Mouse (Mus musculus) stomach, embryonic 16.5 days (tissue): ENCODE measurements at regions not wholly inside any gene's neighbourhood (a gene's known extent, or its start where the extent isn't known, plus 50 kb on each side); places are given as distances from the start of the nearest gene placed in this dataset.

ENCODE experiments used
- ATAC-seq: fragments of 200-750 bp; cut with Nextera tagmentation; 2 replicates; pipeline ENCODE4 v1.8.0; 2017; ENCODE audit warnings: moderate number of reproducible peaks, moderate TSS enrichment; ENCODE audit not compliant: insufficient read depth, low FRiP score
- H3K27ac ChIP-seq: fragments of 300-500 bp; sonication (generic); 2 replicates; pipeline ENCODE4 v1.5.1; 2014; ENCODE audit warnings: low read length
- H3K27me3 ChIP-seq: fragments of 300-500 bp; sonication (generic); 2 replicates; pipeline ENCODE4 v1.6.1; 2014; ENCODE audit warnings: low read length, control low read depth, mixed read lengths; ENCODE audit not compliant: control insufficient read depth, insufficient read depth
- H3K36me3 ChIP-seq: fragments of 300-500 bp; sonication (generic); 2 replicates; pipeline ENCODE4 v1.6.1; 2014; ENCODE audit warnings: low read length; ENCODE audit not compliant: control insufficient read depth, insufficient read depth
- H3K4me1 ChIP-seq: fragments of 300-500 bp; sonication (generic); 2 replicates; pipeline ENCODE4 v1.6.1; 2014; ENCODE audit warnings: low read length, control low read depth, mixed read lengths; ENCODE audit not compliant: control insufficient read depth, insufficient read depth
- H3K4me2 ChIP-seq: fragments of 300-500 bp; sonication (generic); 2 replicates; pipeline ENCODE4 v1.6.1; 2014; ENCODE audit warnings: low read depth, low read length, mixed read lengths
- H3K4me3 ChIP-seq: fragments of 300-500 bp; sonication (generic); replicated peaks from 2 replicates; pipeline ENCODE4 v1.5.1; 2014; ENCODE audit warnings: mild to moderate bottlenecking, low read length
- H3K9ac ChIP-seq: fragments of 300-500 bp; sonication (generic); 2 replicates; pipeline ENCODE4 v1.6.1; 2014; ENCODE audit warnings: low read length
- H3K9me3 ChIP-seq: fragments of 300-500 bp; sonication (generic); replicated peaks from 2 replicates; pipeline ENCODE4 v1.6.1; 2016; ENCODE audit warnings: low read length, control low read depth; ENCODE audit not compliant: control insufficient read depth
- WGBS: fragments of 180-500 bp; shearing (Covaris S2); extraction: QIAGEN DNeasy Blood & Tissue Kit; methylation state at CpG from one replicate; pipeline ENCODE4 v1.1.7; 2014; 5-methylcytosine and 5-hydroxymethylcytosine counted together

- peak overlapping the region; percentile 52; the same call in 1 of the 2 replicates for H3K27ac ChIP-seq
- no peaks in the 10 kb centered on the region for H3K36me3 ChIP-seq
- H3K4me3 ChIP-seq, result no peak overlapping the region
- no peak overlapping the region for H3K4me2 ChIP-seq
- H3K9ac ChIP-seq, result no peak overlapping the region
- WGBS, result 46% methylated on average over 4 of the region's 4 CpGs
- no peak for ATAC-seq
- H3K9me3 ChIP-seq, result no peaks in the 10 kb centered on the region
- H3K27me3 ChIP-seq, result no peaks in the 10 kb centered on the region
- H3K4me1 ChIP-seq, result 0 out of 2 replicates have a peak, but pooled peaks cover 4% of the 10 kb centered on the region
These were observed 196.4 kb upstream of the Dcn start for GRCm38 (mm10) chr10:97282841-97283496.

GRCm38 (mm10) chr10:97304791-97305355 lies 174.5 kb upstream of the Dcn start:
- Histone ChIP-seq H3K27me3 (no peaks in the 10 kb centered on the region), H3K27ac (no peak overlapping the region), H3K4me3 (no peak overlapping the region), H3K4me1 (no peaks in the 10 kb centered on the region), H3K36me3 (no peaks in the 10 kb centered on the region), H3K9ac (no peak overlapping the region), H3K9me3 (no peaks in the 10 kb centered on the region), H3K4me2 (no peak overlapping the region)
- no peak for ATAC-seq
- 59% methylated on average over 3 of the region's 3 CpGs for WGBS

GRCm38 (mm10) chr10:97309580-97309979 lies 169.8 kb upstream of the Dcn start:
- WGBS, result 57% methylated on average over 5 of the region's 5 CpGs
- H3K4me2 ChIP-seq, result no peak overlapping the region
- H3K9me3 ChIP-seq, result no peaks in the 10 kb centered on the region
- no peaks in the 10 kb centered on the region for H3K36me3 ChIP-seq
- no peak overlapping the region for H3K4me3 ChIP-seq
- ATAC-seq, result 0 out of 2 replicates have a peak, but pooled peaks have one; percentile 39
- no peak overlapping the region for H3K27ac ChIP-seq
- no peak overlapping the region for H3K9ac ChIP-seq
- no peaks in the 10 kb centered on the region for H3K27me3 ChIP-seq
- H3K4me1 ChIP-seq, result peaks cover 6% of the 10 kb centered on the region; the same call in 1 of the 2 replicates

- H3K9ac ChIP-seq, result peak overlapping the region; percentile 66
These were observed 166.9 kb upstream of the Dcn start for GRCm38 (mm10) chr10:97312509-97312908.

GRCm38 (mm10) chr10:97312978-97313377 lies 166.4 kb upstream of the Dcn start:
- WGBS, result under 1% methylated on average over 17 of the region's 17 CpGs
- Histone ChIP-seq H3K27ac (peak overlapping the region; percentile 95), H3K36me3 (no peaks in the 10 kb centered on the region), H3K4me2 (peak overlapping the region; percentile 62), H3K27me3 (no peaks in the 10 kb centered on the region), H3K9me3 (no peaks in the 10 kb centered on the region), H3K4me3 (peak overlapping the region; percentile 48), H3K9ac (peak overlapping the region; percentile 66), H3K4me1 (peaks cover 6% of the 10 kb centered on the region)
- ATAC-seq, result peak; percentile 89

More at GRCm38 (mm10) chr10:97312509-97312908, 166.9 kb upstream of the Dcn start:
- H3K36me3 ChIP-seq, result no peaks in the 10 kb centered on the region
- peak overlapping the region; percentile 48 for H3K4me3 ChIP-seq
- no peaks in the 10 kb centered on the region for H3K9me3 ChIP-seq
- peaks cover 6% of the 10 kb centered on the region for H3K4me1 ChIP-seq
- peak overlapping the region; percentile 95 for H3K27ac ChIP-seq
- peak overlapping the region; percentile 62 for H3K4me2 ChIP-seq
- WGBS, result 14% methylated on average over 12 of the region's 12 CpGs
- ATAC-seq, result no peak
- no peaks in the 10 kb centered on the region for H3K27me3 ChIP-seq

- peak overlapping the region; percentile 66 for H3K9ac ChIP-seq
- peaks cover 6% of the 10 kb centered on the region for H3K4me1 ChIP-seq
- peak overlapping the region; percentile 95 for H3K27ac ChIP-seq
- H3K9me3 ChIP-seq, result no peaks in the 10 kb centered on the region
- under 1% methylated on average over 13 of the region's 13 CpGs for WGBS
- H3K36me3 ChIP-seq, result no peaks in the 10 kb centered on the region
- no peaks in the 10 kb centered on the region for H3K27me3 ChIP-seq
- peak overlapping the region; percentile 62 for H3K4me2 ChIP-seq
- ATAC-seq, result peak; percentile 91
- H3K4me3 ChIP-seq, result peak overlapping the region; percentile 48
These were observed 166.0 kb upstream of the Dcn start for GRCm38 (mm10) chr10:97313407-97313901.

GRCm38 (mm10) chr10:97332639-97333038 lies 146.8 kb upstream of the Dcn start:
- H3K4me3 ChIP-seq, result no peak overlapping the region
- H3K9ac ChIP-seq, result no peak overlapping the region
- WGBS, result 64% methylated on average over 2 of the region's 2 CpGs
- H3K4me2 ChIP-seq, result no peak overlapping the region
- H3K4me1 ChIP-seq, result no peaks in the 10 kb centered on the region
- H3K27me3 ChIP-seq, result no peaks in the 10 kb centered on the region
- H3K9me3 ChIP-seq, result no peaks in the 10 kb centered on the region
- ATAC-seq, result no peak
- no peak overlapping the region for H3K27ac ChIP-seq
- no peaks in the 10 kb centered on the region for H3K36me3 ChIP-seq

- Histone ChIP-seq H3K4me3 (no peak overlapping the region), H3K36me3 (no peaks in the 10 kb centered on the region), H3K4me1 (no peaks in the 10 kb centered on the region; the same call in 1 of the 2 replicates), H3K27ac (no peak overlapping the region), H3K9me3 (no peaks in the 10 kb centered on the region), H3K9ac (no peak overlapping the region), H3K4me2 (no peak overlapping the region), H3K27me3 (no peaks in the 10 kb centered on the region)
- no peak for ATAC-seq
These were observed 145.4 kb upstream of the Dcn start for GRCm38 (mm10) chr10:97334044-97334443.

- no peaks in the 10 kb centered on the region for H3K36me3 ChIP-seq
- no peaks in the 10 kb centered on the region; the same call in 1 of the 2 replicates for H3K4me1 ChIP-seq
- H3K27me3 ChIP-seq, result no peaks in the 10 kb centered on the region
- WGBS, result 71% methylated on average over 9 of the region's 9 CpGs
- no peak overlapping the region for H3K9ac ChIP-seq
- peak overlapping the region; percentile 15; the same call in 1 of the 2 replicates for H3K27ac ChIP-seq
- ATAC-seq, result no peak
- H3K9me3 ChIP-seq, result no peaks in the 10 kb centered on the region
- no peak overlapping the region for H3K4me2 ChIP-seq
- H3K4me3 ChIP-seq, result no peak overlapping the region
These were observed 144.7 kb upstream of the Dcn start for GRCm38 (mm10) chr10:97334606-97335150.
